Mouse (Mus musculus) T-helper 1 cell (primary cell): ENCODE measurements around the gene Nefh.

Source experiments
- in situ Hi-C: fragments of 300-600 bp; cut with MboI, MseI; formaldehyde crosslinking; loops from one replicate; pipeline ENCODE4 v1.15.1; 2025; ENCODE audit warnings: high pct_unique_total_duplicates

The Nefh gene

GRCm38 (mm10) chr11:4947813-4948174, at the start of gene Nefh:
Nefh (minus strand) TSS chr11:4948064.
- in situ Hi-C loops = no loop called here

- in situ Hi-C loops = no loop called here
Observed at GRCm38 (mm10) chr11:4996621-4997199, 48.8 kb upstream of the Nefh start.

- in situ Hi-C loops = no loop called here
Observed at GRCm38 (mm10) chr11:4995676-4996075, 47.8 kb upstream of the Nefh start.

GRCm38 (mm10) chr11:4992471-4992870, 44.6 kb upstream of the Nefh start:
- in situ Hi-C loops = no loop called here

- in situ Hi-C loops = no loop called here
Observed at GRCm38 (mm10) chr11:4989187-4989586, 41.3 kb upstream of the Nefh start.

- in situ Hi-C loops = no loop called here
Observed at GRCm38 (mm10) chr11:4987487-4987852, 39.6 kb upstream of the Nefh start.

- in situ Hi-C loops = no loop called here
Observed at GRCm38 (mm10) chr11:4986695-4987486, 39.0 kb upstream of the Nefh start, which contains the start of gene Ap1b1. Ap1b1 (plus strand) TSS chr11:4986824.

GRCm38 (mm10) chr11:4984799-4985198, 36.9 kb upstream of the Nefh start:
- in situ Hi-C loops = no loop called here

- in situ Hi-C loops = no loop called here
Observed at GRCm38 (mm10) chr11:4984249-4984648, 36.4 kb upstream of the Nefh start.

GRCm38 (mm10) chr11:4983538-4983937, 35.7 kb upstream of the Nefh start:
- in situ Hi-C loops = no loop called here

GRCm38 (mm10) chr11:4983010-4983409, 35.1 kb upstream of the Nefh start:
- in situ Hi-C loops = no loop called here

GRCm38 (mm10) chr11:4975623-4976022, 27.8 kb upstream of the Nefh start:
- in situ Hi-C loops = loop anchor here (10.0 kb wide), 1 partner anchor 61 kb away; no protein-coding TSS in a partner anchor

GRCm38 (mm10) chr11:4974376-4975122, 26.7 kb upstream of the Nefh start:
- in situ Hi-C loops = loop anchor here (10.0 kb wide), 1 partner anchor 60 kb away; no protein-coding TSS in a partner anchor

- in situ Hi-C loops = loop anchor here (10.0 kb wide), 1 partner anchor 59 kb away; no protein-coding TSS in a partner anchor
Observed at GRCm38 (mm10) chr11:4973871-4974256, 26.0 kb upstream of the Nefh start.

GRCm38 (mm10) chr11:4972967-4973870, 25.4 kb upstream of the Nefh start:
- in situ Hi-C loops = loop anchor here (10.0 kb wide), 1 partner anchor 58 kb away; no protein-coding TSS in a partner anchor

- in situ Hi-C loops = no loop called here
Observed at GRCm38 (mm10) chr11:4968376-4968775, 20.5 kb upstream of the Nefh start.

- in situ Hi-C loops = no loop called here
Observed at GRCm38 (mm10) chr11:4967549-4967948, 19.7 kb upstream of the Nefh start.

- in situ Hi-C loops = no loop called here
Observed at GRCm38 (mm10) chr11:4966888-4967287, 19.0 kb upstream of the Nefh start.

- in situ Hi-C loops = no loop called here
Observed at GRCm38 (mm10) chr11:4966325-4966724, 18.5 kb upstream of the Nefh start.

- in situ Hi-C loops = no loop called here
Observed at GRCm38 (mm10) chr11:4963099-4963808, 15.4 kb upstream of the Nefh start.

GRCm38 (mm10) chr11:4953918-4954317, 6.1 kb upstream of the Nefh start:
- in situ Hi-C loops = no loop called here
